Mouse (Mus musculus) layer of hippocampus, adult 2 months (tissue): ENCODE results near the gene Hibch. TPM values are rescaled to one million over a fixed set of nuclear protein-coding genes. Genes with fewer than 3 reads are reported as not detected.
A peak's percentile ranks its signal among the peaks of the same experiment; 100 is the strongest.
"Not testable (repeated sequence)": the region's sequence is repeated elsewhere in the genome, so short reads cannot be mapped to it uniquely, and the experiment has no call there.

ENCODE experiments used
- DNase-seq, 2 experiments: peaks; one replicate each; pipeline ENCODE4 v3.0.0; 2022; ENCODE audit warnings: low spot score in 2 of 2
- H3K27ac ChIP-seq: fragments of 200-600 bp; 2 replicates; pipeline ENCODE4 v1.8.1; 2022
- H3K4me3 ChIP-seq: fragments of 200-600 bp; 2 replicates; pipeline ENCODE4 v1.8.1; 2022; ENCODE audit warnings: mild to moderate bottlenecking
- CTCF ChIP-seq: fragments of 200-600 bp; conservative IDR thresholded peaks from 2 replicates; pipeline ENCODE4 v1.8.1; 2022; ENCODE audit warnings: antibody characterized with exemption, mild to moderate bottlenecking, moderate library complexity
- total RNA-seq, 2 experiments: library from RNA; stranded (reverse); gene quantifications; 2 replicates each; pipeline ENCODE4 v1.2.3; 2021

Hibch gene
- total RNA-seq, 2 experiments from 2014 or later = 17.4 to 18.0 TPM

DNA sequence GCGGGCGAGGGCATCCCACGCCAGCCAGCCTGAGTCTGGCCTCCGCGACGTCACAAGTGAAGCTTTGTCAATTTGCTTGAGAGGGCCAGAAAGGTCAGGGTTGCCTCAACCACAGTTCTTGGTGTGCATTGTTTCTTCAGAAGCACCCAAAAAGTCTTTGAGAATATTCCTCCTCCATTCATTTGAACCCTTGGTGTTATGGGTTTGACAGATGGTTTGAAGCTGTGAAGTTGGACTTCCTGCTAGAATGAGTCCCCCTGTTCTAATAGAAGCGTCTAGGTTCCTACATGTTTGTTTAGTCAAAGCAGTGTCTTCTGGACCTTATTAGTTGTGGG is 26.9 kb upstream of the Hibch start:
- DNase-seq = no peak
- no peak for TF ChIP-seq CTCF
- Histone ChIP-seq H3K4me3 (peak overlapping the region; percentile 76), H3K27ac (peak overlapping the region; percentile 96)

DNA sequence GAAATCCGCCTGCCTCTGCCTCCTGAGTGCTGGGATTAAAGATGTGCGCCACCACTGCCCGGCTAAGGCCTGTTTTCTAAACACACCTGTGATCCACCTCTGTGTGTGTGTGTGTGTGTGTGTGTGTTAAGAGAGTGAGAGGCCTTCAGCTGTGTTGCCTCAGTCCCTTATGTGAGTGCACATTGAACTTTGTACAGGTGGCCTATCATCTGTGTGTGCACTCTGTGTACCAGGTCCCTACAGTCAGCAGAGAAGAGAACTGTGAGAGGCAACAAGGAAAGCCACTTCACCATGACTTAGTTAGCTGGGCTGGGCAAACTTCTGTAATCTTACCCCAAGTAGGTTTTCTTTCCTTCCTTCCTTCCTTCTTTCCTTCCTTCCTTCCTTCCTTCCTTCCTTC is 5.6 kb upstream of the Hibch start:
- no peak overlapping the region for H3K4me3 ChIP-seq
- TF ChIP-seq CTCF = no peak
- H3K27ac ChIP-seq = no peak overlapping the region
- no peak for DNase-seq

DNA sequence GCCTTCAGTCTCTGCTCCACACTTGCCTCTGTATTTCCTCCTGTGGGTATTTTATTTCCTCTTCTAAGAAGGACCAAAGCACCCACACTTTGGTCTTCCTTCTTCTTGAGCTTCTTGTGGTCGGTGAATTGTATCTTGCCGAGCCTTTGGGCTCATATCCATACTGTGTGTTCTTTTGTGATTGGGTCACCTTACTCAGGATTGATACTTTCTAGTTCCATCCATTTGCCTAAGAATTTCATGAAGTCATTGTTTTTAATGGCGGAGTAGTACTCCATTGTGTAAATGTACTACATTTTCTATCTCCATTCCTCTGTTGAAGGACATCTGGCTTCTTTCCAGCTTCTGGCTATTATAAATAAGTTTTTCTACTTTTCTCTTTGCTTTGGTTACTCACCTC is 375 bp upstream of the Hibch start:
- DNase-seq = no peak
- Histone ChIP-seq H3K27ac (peak overlapping the region; percentile 86), H3K4me3 (peak overlapping the region; percentile 73)
- no peak for TF ChIP-seq CTCF

DNA sequence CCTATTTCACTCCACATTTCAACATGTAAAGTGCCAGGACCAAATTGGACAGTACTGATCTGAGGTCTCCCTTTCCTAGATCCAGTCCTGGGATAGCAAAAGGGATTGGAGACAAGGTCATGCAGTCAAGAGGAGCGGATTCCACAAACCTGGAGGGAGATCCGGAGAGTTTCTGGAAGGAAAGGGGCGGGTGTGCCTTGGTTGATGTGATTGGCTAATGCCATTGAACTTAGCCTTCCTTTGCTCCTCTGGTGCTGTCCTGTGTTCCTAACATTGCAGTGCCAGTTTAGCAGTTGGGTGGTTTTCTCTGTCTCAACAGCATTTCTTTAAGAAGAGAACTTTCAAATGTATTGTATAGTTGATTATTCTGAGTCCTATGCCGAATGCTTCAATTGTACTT is 1.8 kb downstream of the Hibch start:
- Histone ChIP-seq H3K4me3 (no peak overlapping the region), H3K27ac (no peak overlapping the region)
- no peak for TF ChIP-seq CTCF

DNA sequence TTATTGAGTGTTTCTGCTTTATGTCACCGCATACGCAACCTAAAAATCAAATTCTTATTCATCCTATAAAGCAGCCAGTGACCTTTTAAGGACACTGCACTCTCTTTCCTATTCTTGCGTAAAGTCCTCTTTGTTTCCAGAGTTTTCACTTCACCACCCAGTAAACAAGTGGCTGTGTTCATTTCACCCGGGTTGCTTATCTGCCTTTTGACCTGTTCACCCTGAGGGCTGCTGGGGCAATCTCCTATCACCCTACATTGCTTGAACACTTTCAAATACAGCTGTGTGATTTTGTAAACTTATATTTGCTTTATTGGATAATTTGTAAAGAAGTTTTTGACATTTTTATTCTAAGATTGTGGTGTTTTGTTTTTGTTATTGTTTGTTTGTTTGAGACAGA is 4.7 kb downstream of the Hibch start:
- no peak for TF ChIP-seq CTCF
- DNase-seq = no peak

More for the DNA sequence above, 1.8 kb downstream of the Hibch start:
- DNase-seq = no peak

DNA sequence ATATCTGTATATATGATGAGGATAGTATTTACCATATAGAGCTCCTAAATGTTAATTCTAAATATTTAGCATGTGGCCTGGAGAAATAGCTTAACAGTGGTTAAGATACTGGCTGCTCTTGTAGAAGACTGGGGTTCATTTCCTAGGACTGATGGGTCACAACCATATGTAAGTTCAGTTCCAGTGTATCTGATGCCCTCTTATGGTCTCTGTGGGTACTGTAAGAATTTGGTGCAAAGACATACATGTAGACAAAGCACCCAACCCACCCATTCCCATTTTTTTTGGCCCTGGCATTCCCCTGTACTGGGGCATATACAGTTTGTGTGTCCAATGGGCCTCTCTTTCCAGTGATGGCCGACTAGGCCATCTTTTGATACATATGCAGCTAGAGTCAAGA is 9.3 kb downstream of the Hibch start:
- peak; percentile 77 for TF ChIP-seq CTCF
- H3K4me3 ChIP-seq, H3K27ac ChIP-seq: not testable (repeated sequence)
- peak in 1 of 2 experiments; percentile 51 for DNase-seq

More for the DNA sequence above, 4.7 kb downstream of the Hibch start:
- no peak overlapping the region for H3K27ac ChIP-seq
- H3K4me3 ChIP-seq = no peak overlapping the region

DNA sequence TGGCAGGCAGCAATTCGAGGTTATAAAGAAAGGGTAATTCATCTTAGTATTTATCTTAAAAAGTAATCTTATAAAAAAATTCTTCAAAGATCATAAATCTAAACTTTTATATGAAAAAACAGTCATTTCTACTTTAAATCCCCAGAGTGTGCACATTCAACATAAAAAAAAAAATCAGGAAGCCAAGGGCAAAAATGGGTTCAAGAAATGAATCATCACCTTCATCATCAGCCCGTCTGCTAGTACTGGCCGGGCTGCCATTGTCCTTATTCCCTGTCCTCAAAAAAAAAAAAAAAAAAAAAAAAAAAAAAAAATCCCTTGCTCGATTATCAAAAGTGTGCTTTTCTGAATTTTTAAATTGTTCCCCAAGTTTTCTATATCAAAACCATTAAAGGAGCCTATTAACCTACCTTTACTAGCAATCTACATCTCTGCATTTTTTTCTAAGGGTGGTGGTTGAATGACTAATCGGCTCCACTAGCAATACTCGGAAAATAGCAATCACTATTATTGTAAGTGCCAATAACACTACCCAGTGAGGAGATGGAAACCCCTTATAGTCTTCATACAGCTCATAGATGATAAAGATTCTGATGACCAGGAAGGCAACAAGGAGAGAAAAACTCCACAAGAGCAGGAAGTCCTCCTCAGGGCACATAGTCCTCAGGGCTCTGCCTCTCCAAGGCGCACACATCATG is 11.3 kb downstream of the Hibch start:
- Histone ChIP-seq H3K4me3 (no peak overlapping the region), H3K27ac (no peak overlapping the region)
- DNase-seq = no peak
- TF ChIP-seq CTCF = no peak

DNA sequence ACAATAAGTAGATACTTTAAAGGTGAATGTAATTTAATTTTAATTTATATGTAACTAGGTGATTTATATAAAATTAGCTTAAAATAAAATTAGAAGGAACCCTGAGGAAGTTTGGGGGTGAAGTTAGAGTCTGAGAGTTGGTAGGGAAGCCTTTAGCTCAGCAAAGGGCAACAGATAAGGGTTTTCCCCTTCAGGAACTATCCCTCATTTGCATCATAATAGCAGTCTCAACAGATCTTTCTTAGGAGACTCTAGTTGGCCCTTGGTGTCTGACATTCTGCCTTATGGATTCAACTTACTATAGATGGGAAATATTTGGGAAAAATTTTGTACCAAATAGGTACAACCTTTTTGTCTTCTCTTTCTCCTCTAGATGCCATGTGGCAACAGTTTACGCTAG is 19.5 kb downstream of the Hibch start:
- no peak for TF ChIP-seq CTCF
- no peak for DNase-seq
- H3K27ac ChIP-seq = no peak overlapping the region
- no peak overlapping the region for H3K4me3 ChIP-seq

DNA sequence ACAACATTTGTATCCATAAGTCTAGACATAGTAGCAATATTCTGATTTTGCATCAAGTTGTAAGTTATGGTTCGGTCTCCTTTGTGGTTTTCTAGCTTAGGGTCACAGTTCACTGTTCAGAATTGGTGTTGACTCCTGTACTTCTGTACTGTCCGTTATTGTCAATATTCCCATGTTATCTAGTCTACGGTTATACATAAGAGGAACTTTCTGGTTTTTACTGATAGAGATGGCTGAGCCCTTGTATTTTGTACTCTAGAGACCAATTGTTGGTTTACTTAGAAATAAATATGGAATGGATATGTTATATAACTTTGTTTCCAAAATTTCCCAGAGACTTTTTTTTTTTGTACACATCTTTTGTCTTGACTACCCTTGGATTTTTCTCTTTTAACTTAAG is 21.3 kb downstream of the Hibch start:
- H3K27ac ChIP-seq = no peak overlapping the region
- DNase-seq = no peak
- H3K4me3 ChIP-seq = no peak overlapping the region
- TF ChIP-seq CTCF = no peak

DNA sequence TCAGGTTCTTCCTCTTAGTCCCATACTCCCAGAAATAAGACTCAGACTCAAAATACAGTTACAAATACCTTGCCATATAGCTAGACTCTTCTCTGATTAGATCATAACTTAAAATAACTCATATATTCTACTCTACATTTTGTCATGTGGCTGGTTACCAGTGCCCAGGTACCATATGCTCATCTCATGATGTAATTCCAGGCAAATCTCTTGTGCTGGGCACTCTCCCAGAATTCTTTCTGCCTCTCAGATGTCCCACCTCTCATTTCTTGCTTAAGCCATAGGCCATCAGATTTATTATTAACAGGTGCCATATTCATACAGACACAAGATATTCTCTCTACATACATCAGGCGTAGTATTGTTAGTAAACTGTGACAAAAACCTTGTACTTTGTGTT is 23.1 kb downstream of the Hibch start:
- no peak for TF ChIP-seq CTCF
- Histone ChIP-seq H3K4me3 (no peak overlapping the region), H3K27ac (no peak overlapping the region)
- no peak for DNase-seq

DNA sequence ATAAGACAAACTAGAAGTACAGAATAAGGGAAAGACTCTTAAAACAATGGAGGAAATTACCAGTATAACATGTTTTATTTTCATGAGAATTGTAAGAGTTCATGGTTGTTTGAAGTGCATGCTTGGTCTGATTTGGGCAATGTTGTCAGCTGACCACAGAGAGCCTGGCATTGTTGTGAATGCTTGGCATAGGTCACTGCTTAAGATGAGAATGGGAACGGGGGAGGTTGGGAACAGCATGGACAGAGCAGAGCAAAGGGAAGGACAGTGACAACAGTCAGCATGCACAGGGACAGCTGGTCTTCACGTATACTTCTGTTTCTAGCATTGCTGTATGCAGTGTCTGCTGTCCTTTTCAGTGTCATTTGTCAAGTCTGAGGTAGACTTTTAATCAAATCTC is 39.5 kb downstream of the Hibch start:
- Histone ChIP-seq H3K27ac (no peak overlapping the region), H3K4me3 (no peak overlapping the region)
- no peak for TF ChIP-seq CTCF
- DNase-seq = no peak

DNA sequence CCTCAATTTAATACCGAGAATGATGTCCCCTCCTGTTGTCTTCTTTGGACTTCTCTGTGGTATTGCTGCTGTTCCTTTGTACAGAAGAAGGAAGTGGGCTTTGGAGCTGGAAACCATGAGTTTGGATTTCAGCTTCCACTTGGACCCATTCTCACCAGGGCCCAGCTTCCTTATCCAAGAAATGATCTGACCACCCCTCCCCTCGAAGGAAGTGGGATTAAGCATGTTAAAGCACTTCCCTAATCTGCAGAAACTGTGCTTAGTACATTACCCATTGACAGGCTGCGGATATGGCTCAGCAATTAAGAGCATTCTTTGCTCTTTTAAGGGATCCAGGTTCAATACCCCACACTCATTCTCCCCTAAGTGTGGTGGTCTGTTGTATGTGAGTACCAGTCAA is 65.1 kb downstream of the Hibch start:
- no peak for TF ChIP-seq CTCF
- H3K4me3 ChIP-seq = no peak overlapping the region
- H3K27ac ChIP-seq = no peak overlapping the region
- DNase-seq = no peak

DNA sequence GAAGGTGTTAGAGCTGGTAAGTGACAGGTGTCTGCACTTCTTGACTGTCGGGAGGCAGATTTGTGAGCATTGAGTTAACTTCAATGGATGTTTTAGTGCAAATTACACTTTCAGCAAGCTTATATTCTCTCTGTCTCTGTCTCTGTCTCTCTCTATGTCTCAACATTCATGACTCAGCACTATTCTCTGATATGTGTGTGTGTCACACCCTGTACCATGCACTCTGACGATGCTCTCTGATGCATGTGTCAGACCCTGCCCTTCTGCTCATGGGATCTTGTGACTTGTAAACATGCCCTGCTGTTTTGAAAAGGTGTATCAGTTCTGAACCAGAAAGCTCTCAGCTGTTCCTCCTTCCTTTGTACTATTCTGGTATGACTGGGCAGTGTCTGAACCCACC is 71.9 kb downstream of the Hibch start:
- Histone ChIP-seq H3K4me3 (no peak overlapping the region), H3K27ac (no peak overlapping the region)
- no peak for TF ChIP-seq CTCF
- DNase-seq = no peak

DNA sequence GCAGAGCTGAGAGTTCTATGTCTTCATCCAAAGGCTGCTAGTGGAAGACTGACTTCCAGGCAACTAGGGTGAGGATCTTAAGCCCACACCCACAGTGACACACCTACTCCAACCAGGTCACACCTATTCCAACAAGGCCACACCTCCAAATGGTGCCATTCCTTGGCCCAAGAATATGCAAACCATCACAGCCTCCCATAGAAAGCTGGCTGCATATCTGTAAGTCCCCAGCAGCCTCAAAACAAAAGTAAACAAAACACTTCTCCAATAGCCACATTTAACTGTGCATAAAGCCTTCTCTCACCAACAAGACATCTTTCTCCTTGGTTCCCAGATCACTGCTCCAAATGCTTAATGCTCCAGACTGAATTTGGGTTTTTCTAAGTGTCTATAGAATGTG is 74.2 kb downstream of the Hibch start:
- DNase-seq, H3K27ac ChIP-seq, H3K4me3 ChIP-seq: not testable (repeated sequence)

DNA sequence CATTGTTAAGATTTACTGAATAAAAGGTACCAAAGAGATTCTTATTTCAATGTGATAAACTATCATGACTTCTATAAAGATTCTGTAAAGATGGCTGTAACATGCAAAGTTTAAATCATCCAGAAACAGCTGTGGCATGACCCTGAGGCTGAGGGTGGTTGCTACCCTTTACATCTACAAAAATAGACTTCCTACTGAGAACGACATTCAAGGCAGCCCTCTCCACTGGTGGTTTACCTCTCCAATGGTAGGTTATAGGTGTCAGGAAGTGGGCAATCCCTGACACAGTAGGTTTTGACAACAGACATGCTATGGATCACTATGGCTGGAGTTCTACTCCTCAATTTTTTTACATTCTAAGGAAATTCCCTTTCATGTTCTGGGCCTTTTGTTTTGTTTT is 79.8 kb downstream of the Hibch start:
- not testable (repeated sequence) for DNase-seq, H3K4me3 ChIP-seq, H3K27ac ChIP-seq
